Mouse (Mus musculus) heart, embryonic 16.5 days (tissue): Measurements from ENCODE around the gene Hid1. TPM values are rescaled to one million over a fixed set of nuclear protein-coding genes. Genes with fewer than 3 reads are reported as not detected.

Source experiments
- ATAC-seq: fragments of 200-750 bp; cut with Nextera tagmentation; replicated peaks from 2 replicates; pipeline ENCODE4 v1.8.0; 2017; ENCODE audit warnings: moderate number of reproducible peaks; ENCODE audit not compliant: insufficient read depth, low FRiP score; ENCODE audit errors: extremely low read depth
- H3K27ac ChIP-seq: fragments of 300-500 bp; sonication (generic); 2 replicates; pipeline ENCODE4 v1.5.1; 2014; ENCODE audit warnings: mild to moderate bottlenecking, low read length, control low read depth, moderate library complexity
- H3K27me3 ChIP-seq: fragments of 300-500 bp; sonication (generic); 2 replicates; pipeline ENCODE4 v1.6.1; 2014; ENCODE audit warnings: low read length, mixed read lengths; ENCODE audit not compliant: control insufficient read depth, insufficient read depth
- H3K36me3 ChIP-seq: fragments of 300-500 bp; sonication (generic); 2 replicates; pipeline ENCODE4 v1.6.1; 2014; ENCODE audit not compliant: control insufficient read depth, insufficient read depth
- H3K4me1 ChIP-seq: fragments of 300-500 bp; sonication (generic); 2 replicates; pipeline ENCODE4 v1.6.1; 2014; ENCODE audit warnings: low read length, mixed read lengths; ENCODE audit not compliant: control insufficient read depth, insufficient read depth
- H3K4me2 ChIP-seq: fragments of 300-500 bp; sonication (generic); 2 replicates; pipeline ENCODE4 v1.6.1; 2014; ENCODE audit warnings: low read depth, mild to moderate bottlenecking, control low read depth, low read length
- H3K4me3 ChIP-seq: fragments of 300-500 bp; sonication (generic); 2 replicates; pipeline ENCODE4 v1.5.1; 2014; ENCODE audit warnings: mild to moderate bottlenecking, control low read depth, low read length
- H3K9ac ChIP-seq: fragments of 300-500 bp; sonication (generic); 2 replicates; pipeline ENCODE4 v1.6.1; 2014; ENCODE audit warnings: low read length, control low read depth
- H3K9me3 ChIP-seq: fragments of 300-500 bp; sonication (generic); replicated peaks from 2 replicates; pipeline ENCODE4 v1.6.1; 2016; ENCODE audit warnings: low read length; ENCODE audit not compliant: control insufficient read depth
- WGBS: fragments of 180-500 bp; shearing (Covaris S2); extraction: QIAGEN DNeasy Blood & Tissue Kit; methylation state at CpG from one replicate; pipeline ENCODE4 v1.1.7; 2014; 5-methylcytosine and 5-hydroxymethylcytosine counted together
- polyA plus RNA-seq: library from polyadenylated mRNA; unstranded; fragments of >200 nt; fragmentation: Nextera tagmentation; extraction: Ambion mirVana; gene quantifications from 2 replicates; pipeline ENCODE4 v1.2.1, GENCODE M21; 2015

Hid1 gene
- polyA plus RNA-seq, 1 experiment from 2014 or later = 8.5 TPM

GRCm38 (mm10) chr11:115336115-115336514 lies 31.4 kb downstream of the Hid1 start:
- ATAC-seq = no peak
- no peaks in the 10 kb centered on the region for H3K9me3 ChIP-seq
- H3K4me1 ChIP-seq = 0 out of 2 replicates have a peak, but pooled peaks cover 2% of the 10 kb centered on the region
- no peak overlapping the region for H3K4me2 ChIP-seq
- WGBS = 18% methylated on average over 6 of the region's 6 CpGs
- peaks cover 73% of the 10 kb centered on the region for H3K27me3 ChIP-seq
- no peaks in the 10 kb centered on the region for H3K36me3 ChIP-seq
- no peak overlapping the region for H3K4me3 ChIP-seq
- H3K27ac ChIP-seq = no peak overlapping the region
- no peak overlapping the region for H3K9ac ChIP-seq

DNA sequence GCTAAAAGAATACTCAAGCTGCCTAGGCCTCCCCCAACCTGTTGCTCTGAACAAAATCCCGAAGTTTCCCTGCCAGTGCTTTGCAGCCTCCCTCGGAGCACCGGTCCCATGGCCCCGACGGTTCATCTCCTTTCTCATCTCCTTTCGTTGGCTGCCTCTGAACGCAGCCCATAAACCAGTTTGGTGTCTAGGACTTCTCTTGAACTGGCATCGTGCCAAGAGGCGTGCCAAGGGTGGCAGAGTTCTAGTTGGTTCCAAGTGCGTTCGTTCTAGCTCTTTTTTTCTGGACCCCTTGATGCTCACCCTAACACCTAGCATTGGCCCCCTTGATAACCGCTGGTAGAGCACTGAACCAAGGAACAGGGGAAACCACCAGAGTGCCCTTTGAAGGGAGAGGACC lies 32.3 kb downstream of the Hid1 start:
- ATAC-seq = no peak
- Histone ChIP-seq H3K9ac (no peak overlapping the region), H3K9me3 (no peaks in the 10 kb centered on the region), H3K36me3 (no peaks in the 10 kb centered on the region), H3K4me2 (no peak overlapping the region), H3K4me3 (no peak overlapping the region), H3K27ac (no peak overlapping the region), H3K4me1 (0 out of 2 replicates have a peak, but pooled peaks cover 2% of the 10 kb centered on the region), H3K27me3 (peaks cover 74% of the 10 kb centered on the region)
- 42% methylated on average over 12 of the region's 12 CpGs for WGBS

DNA sequence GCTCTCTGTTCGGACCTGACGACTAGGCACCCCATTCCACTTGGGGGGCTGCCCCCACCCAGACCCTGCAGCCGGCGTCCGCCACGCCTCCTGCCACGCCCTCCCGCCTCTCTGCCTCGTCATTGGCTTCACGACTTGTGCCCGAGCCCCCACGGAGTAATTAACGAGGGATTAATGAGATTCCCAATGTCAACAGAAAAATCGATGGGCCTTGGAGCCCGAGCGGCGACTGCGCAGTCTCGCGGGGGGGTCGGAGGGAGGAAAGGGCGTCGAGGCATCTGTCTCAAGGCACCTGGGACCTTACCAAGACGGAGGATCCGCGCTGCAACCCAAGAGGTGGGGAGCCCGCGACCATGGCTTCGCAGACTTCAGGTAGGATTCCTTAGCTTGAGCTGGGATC lies 33.0 kb downstream of the Hid1 start, which contains the start of gene Otop3:
TSS of gene Otop3 (plus strand) at position 201 of the 400 bp plus-strand sequence.
- WGBS = 4% methylated on average over 29 of the region's 29 CpGs
- Histone ChIP-seq H3K9me3 (no peaks in the 10 kb centered on the region), H3K4me3 (no peak within 1 kb of the TSS), H3K27ac (no peak within 1 kb of the TSS), H3K36me3 (no peaks in the 10 kb centered on the region), H3K9ac (no peak within 1 kb of the TSS), H3K4me2 (no peak within 1 kb of the TSS), H3K27me3 (peaks cover 73% of the 10 kb centered on the region), H3K4me1 (0 out of 2 replicates have a peak, but pooled peaks cover 2% of the 10 kb centered on the region)
- no peak for ATAC-seq

GRCm38 (mm10) chr11:115329339-115329738 lies 38.2 kb downstream of the Hid1 start:
- no peak overlapping the region for H3K4me2 ChIP-seq
- 59% methylated on average over 15 of the region's 15 CpGs for WGBS
- H3K36me3 ChIP-seq = no peaks in the 10 kb centered on the region
- peaks cover 52% of the 10 kb centered on the region for H3K27me3 ChIP-seq
- no peaks in the 10 kb centered on the region for H3K4me1 ChIP-seq
- H3K27ac ChIP-seq = no peak overlapping the region
- no peak; the same call in 1 of the 2 replicates for ATAC-seq
- H3K9ac ChIP-seq = no peak overlapping the region
- no peak overlapping the region for H3K4me3 ChIP-seq
- H3K9me3 ChIP-seq = no peaks in the 10 kb centered on the region

GRCm38 (mm10) chr11:115326730-115327129 lies 40.8 kb downstream of the Hid1 start:
- Histone ChIP-seq H3K27ac (no peak overlapping the region), H3K9me3 (no peaks in the 10 kb centered on the region), H3K4me1 (peaks cover 3% of the 10 kb centered on the region; the same call in 1 of the 2 replicates), H3K36me3 (no peaks in the 10 kb centered on the region), H3K27me3 (peaks cover 57% of the 10 kb centered on the region), H3K4me2 (no peak overlapping the region), H3K4me3 (no peak overlapping the region), H3K9ac (no peak overlapping the region)
- WGBS = 62% methylated on average over 7 of the region's 7 CpGs
- no peak for ATAC-seq

DNA sequence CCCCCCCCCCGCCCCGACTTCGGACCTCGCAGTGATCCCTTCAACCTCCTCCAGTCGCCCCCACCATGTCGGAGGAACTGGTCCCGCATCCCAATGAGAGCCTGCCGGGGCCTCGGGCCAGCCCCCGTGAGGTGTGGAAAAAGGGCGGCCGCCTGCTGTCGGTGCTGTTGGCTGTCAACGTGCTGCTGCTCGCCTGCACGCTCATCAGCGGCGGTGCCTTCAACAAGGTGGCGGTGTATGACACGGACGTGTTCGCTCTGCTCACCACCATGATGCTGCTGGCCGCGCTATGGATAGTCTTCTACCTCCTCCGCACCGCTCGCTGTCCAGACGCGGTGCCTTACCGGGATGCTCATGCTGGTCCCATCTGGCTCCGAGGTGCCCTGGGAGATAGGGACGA lies 44.2 kb downstream of the Hid1 start:
- Histone ChIP-seq H3K4me3 (no peak overlapping the region), H3K27ac (no peak overlapping the region), H3K9me3 (no peaks in the 10 kb centered on the region), H3K4me1 (peaks cover 3% of the 10 kb centered on the region; the same call in 1 of the 2 replicates), H3K27me3 (peaks cover 78% of the 10 kb centered on the region), H3K36me3 (no peaks in the 10 kb centered on the region), H3K4me2 (no peak overlapping the region), H3K9ac (no peak overlapping the region)
- 12% methylated on average over 32 of the region's 32 CpGs for whole genome bisulfite sequencing
- ATAC-seq = no peak

- peak; percentile 54; the same call in 1 of the 2 replicates for ATAC-seq
- Histone ChIP-seq H3K4me1 (peaks cover 3% of the 10 kb centered on the region; the same call in 1 of the 2 replicates), H3K4me3 (no peak within 1 kb of the TSS), H3K9me3 (no peaks in the 10 kb centered on the region), H3K27ac (no peak within 1 kb of the TSS), H3K9ac (no peak within 1 kb of the TSS), H3K4me2 (no peak within 1 kb of the TSS), H3K36me3 (no peaks in the 10 kb centered on the region), H3K27me3 (peaks cover 87% of the 10 kb centered on the region)
- 4% methylated on average over 34 of the region's 35 CpGs for WGBS
Measured at GRCm38 (mm10) chr11:115321906-115322693, 45.5 kb downstream of the Hid1 start, which contains the start of gene Ush1g. Gene Ush1g, minus strand, starts transcription at chr11:115322041.

DNA sequence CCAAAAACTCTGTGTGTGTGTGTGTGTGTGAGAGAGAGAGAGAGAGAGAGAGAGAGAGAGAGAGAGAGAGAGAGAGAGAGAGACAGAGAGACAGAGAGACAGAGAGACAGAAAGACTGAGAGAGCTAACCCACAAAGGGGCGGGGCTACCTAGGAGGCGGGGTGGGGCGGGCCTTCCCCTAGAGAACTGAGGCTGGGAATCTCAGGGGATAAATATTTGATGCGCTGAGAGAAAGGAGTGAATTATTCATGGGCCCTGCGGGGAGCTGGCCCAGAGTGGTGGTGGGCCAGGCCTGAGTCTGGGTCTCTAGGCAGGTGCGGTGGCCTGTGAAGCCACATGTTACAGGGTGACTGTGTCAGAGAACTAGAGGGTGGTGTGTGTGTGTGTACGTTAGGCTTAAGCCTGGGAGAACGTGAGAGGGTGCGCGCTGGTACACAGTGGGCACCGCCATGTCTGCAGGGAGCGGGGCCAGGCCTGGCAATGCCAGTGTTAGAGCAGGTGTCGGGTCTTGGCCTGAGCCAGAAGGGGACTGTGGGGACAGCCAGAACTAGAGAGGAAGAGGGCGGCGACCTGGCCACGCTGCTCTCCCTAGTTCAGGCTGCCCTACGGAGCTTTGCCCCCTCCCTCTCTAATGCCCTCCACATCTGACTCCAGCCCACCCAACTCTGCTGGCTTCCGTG lies 47.7 kb downstream of the Hid1 start:
- Histone ChIP-seq H3K27me3 (peaks cover 100% of the 10 kb centered on the region), H3K9me3 (no peaks in the 10 kb centered on the region), H3K4me1 (peaks cover 3% of the 10 kb centered on the region; the same call in 1 of the 2 replicates), H3K9ac (no peak overlapping the region), H3K27ac (no peak overlapping the region), H3K4me2 (no peak overlapping the region), H3K4me3 (no peak overlapping the region), H3K36me3 (no peaks in the 10 kb centered on the region)
- WGBS = 6% methylated on average over 17 of the region's 18 CpGs
- no peak for ATAC-seq
